Mouse (Mus musculus) small intestine, adult 2 months (tissue): ENCODE data around the gene Med21. TPM values are rescaled to one million over a fixed set of nuclear protein-coding genes. Genes with fewer than 3 reads are reported as not detected.

Source experiments
- H3K27ac ChIP-seq: fragments of 200-500 bp; 2 replicates; pipeline ENCODE4 v1.5.1; 2012; ENCODE audit warnings: low read depth, low read length, control low read depth, inconsistent platforms; ENCODE audit not compliant: insufficient read depth
- H3K27me3 ChIP-seq: fragments of 200-500 bp; 2 replicates; pipeline ENCODE4 v1.6.1; 2012; ENCODE audit warnings: mild to moderate bottlenecking, moderate library complexity, low read length, inconsistent platforms; ENCODE audit not compliant: control insufficient read depth, insufficient read depth
- H3K36me3 ChIP-seq: fragments of 200-500 bp; 2 replicates; pipeline ENCODE4 v1.6.1; 2012; ENCODE audit warnings: mild to moderate bottlenecking, low read length, control low read depth, inconsistent platforms; ENCODE audit not compliant: control insufficient read depth, insufficient read depth
- H3K4me1 ChIP-seq: fragments of 200-500 bp; 2 replicates; pipeline ENCODE4 v1.6.1; 2012; ENCODE audit warnings: low read length, inconsistent platforms, mixed read lengths; ENCODE audit not compliant: control insufficient read depth, insufficient read depth, insufficient read length
- H3K4me3 ChIP-seq: fragments of 200-500 bp; 2 replicates; pipeline ENCODE4 v1.5.1; 2012; ENCODE audit warnings: low read depth, mild to moderate bottlenecking, control low read depth, inconsistent platforms, low read length, moderate library complexity
- CTCF ChIP-seq: fragments of 200-500 bp; IDR thresholded peaks from 2 replicates; pipeline ENCODE4 v1.5.1; 2012; ENCODE audit warnings: low read depth, mild to moderate bottlenecking, control low read depth, inconsistent platforms, low read length, moderate library complexity, mixed read lengths; ENCODE audit not compliant: insufficient replicate concordance, insufficient read length; ENCODE audit errors: extremely low read depth
- POLR2A ChIP-seq: fragments of 200-500 bp; IDR thresholded peaks from 2 replicates; pipeline ENCODE4 v1.6.1; 2012; ENCODE audit warnings: low read depth, mild to moderate bottlenecking, control low read depth, inconsistent platforms, low read length, moderate library complexity
- WGBS: fragments of 180-500 bp; shearing (Covaris S2); methylation state at CpG from one replicate; pipeline ENCODE4 v1.1.7; 2018; 5-methylcytosine and 5-hydroxymethylcytosine counted together
- polyA plus RNA-seq: library from polyadenylated mRNA; depleted of rRNA; stranded (reverse); fragments of >200 nt; gene quantifications from 2 replicates; pipeline ENCODE4 v1.2.3, GENCODE M21; 2012

Med21 gene
- polyA plus RNA-seq, 1 experiment, result 6.9 TPM

DNA sequence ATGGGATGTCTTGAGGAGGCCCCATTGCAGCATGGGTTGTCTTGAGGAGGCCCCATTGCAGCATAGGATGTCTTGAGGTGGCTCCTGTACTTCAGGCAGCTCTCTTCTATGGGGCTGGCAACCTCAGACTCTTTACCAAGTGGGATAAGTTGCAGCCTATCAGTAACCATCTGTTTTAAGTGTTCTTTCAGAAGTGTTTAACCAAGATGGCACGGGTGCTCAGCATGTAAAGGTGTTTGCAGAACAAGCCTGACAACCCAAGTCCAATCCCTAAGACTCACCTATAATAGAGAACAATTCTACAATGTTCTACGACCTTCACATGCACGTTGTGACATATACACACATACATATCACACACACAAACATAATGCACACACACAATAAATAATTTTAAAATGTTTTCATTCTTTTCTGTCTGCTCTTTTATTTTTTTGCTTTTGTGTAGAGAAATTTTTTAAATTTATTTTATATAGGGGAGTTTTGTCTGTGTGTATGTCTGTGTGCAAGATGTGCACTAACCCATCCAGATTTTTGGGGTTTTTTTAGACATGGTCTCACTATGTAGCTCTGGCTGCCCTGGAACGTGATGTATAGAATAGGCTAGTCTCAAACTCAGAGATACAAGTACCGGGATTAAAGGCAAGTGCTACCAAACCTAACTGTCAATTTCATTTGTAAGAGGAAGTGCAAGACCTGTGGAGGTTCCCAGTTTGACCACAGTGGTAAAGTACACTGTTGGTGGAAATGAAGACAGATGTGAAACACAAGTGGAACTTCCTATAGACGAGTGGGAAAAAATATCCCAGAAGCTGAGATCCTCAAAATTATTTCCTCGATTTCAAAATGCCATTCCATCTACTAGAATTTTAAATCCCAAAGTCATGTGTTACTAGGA lies 2.0 kb upstream of the Med21 start:
- no peak overlapping the region for H3K27ac ChIP-seq
- TF ChIP-seq POLR2A, result no peak
- no peaks in the 10 kb centered on the region for H3K27me3 ChIP-seq
- H3K4me1 ChIP-seq, result peaks cover 8% of the 10 kb centered on the region; the same call in 1 of the 2 replicates
- H3K4me3 ChIP-seq, result no peak overlapping the region
- H3K36me3 ChIP-seq, result no peaks in the 10 kb centered on the region
- WGBS, result 67% methylated on average over 7 of the region's 7 CpGs

DNA sequence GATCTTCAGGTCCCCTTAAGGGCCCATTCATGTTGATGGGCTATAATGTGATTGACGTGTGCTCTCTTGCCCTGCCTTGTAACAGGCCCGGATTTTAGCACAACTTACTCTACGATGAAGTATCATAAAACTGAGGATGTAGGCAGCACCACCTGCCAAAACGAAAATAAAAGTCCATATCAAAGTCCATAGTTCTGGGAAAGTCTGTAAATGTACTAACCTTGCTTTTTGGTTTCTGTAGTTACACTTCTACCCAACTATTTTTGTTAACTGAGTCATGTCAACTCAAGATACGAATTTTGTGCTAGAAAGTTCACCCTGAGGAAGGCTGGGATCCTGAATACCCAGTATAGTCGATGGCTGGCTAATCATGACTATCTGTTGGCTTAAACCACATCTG lies 1.4 kb upstream of the Med21 start:
- peak overlapping the region; percentile 74 for H3K27ac ChIP-seq
- no peaks in the 10 kb centered on the region for H3K27me3 ChIP-seq
- no peaks in the 10 kb centered on the region for H3K36me3 ChIP-seq
- 25% methylated on average over 6 of the region's 6 CpGs for WGBS
- H3K4me1 ChIP-seq, result peaks cover 8% of the 10 kb centered on the region; the same call in 1 of the 2 replicates
- H3K4me3 ChIP-seq, result no peak overlapping the region
- TF ChIP-seq CTCF (no peak), POLR2A (no peak)

DNA sequence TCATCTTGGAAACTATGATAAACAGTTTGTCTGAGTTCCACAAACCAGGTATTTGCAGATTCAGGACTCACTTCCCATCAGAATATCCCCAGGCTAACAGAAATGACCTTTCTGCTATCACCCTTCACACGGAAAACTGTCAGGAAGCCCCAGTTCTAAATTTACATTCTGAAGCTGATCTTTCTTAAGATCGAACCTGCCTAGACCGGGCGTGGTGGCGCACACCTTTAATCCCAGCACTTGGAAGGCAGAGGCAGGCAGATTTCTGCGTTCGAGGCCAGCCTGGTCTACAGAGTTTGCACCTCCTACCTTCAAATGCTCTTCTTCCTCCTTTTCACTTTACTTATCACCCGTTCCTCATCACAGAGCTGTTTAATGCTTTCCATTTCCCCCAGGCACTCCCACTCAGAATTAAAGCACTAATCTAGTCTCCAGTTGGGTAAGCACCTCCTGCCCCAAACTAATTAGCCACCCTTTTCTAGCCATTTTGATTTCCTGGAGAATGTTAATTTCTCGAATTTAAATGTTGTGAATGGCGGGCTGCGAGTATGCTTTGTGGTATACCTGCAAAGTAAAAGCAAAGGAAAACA lies 631 bp upstream of the Med21 start:
- Histone ChIP-seq H3K27ac (peak overlapping the region; percentile 34), H3K4me3 (peak overlapping the region; percentile 80; the same call in 1 of the 2 replicates), H3K4me1 (peaks cover 8% of the 10 kb centered on the region; the same call in 1 of the 2 replicates), H3K36me3 (no peaks in the 10 kb centered on the region), H3K27me3 (no peaks in the 10 kb centered on the region)
- 52% methylated on average over 11 of the region's 11 CpGs for WGBS
- TF ChIP-seq CTCF, result no peak
- no peak for TF ChIP-seq POLR2A

DNA sequence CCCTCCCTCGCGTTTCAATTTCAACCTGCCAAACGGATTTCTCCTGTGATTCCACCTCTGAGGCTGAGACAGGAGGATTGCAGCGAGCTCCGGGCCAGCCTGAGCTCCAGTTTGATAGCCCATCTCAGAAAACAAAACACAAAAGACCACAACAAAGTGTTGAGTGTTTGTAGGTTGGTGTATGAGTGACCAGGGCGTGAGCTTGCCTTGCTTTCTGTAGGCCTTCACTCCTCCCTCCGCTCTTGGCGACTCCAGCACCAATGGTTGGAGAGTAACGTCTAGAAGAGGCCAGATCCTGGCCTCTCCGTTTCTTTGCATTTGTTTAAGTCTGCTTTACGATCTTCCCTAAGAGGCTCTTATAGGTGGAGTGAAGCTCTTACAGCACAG lies 830 bp downstream of the Med21 start:
- Histone ChIP-seq H3K4me3 (peak overlapping the region; percentile 80), H3K27me3 (no peaks in the 10 kb centered on the region), H3K27ac (peak overlapping the region; percentile 15; the same call in 1 of the 2 replicates), H3K4me1 (peaks cover 8% of the 10 kb centered on the region; the same call in 1 of the 2 replicates), H3K36me3 (no peaks in the 10 kb centered on the region)
- TF ChIP-seq POLR2A (no peak), CTCF (no peak)
- 11% methylated on average over 11 of the region's 11 CpGs for WGBS

DNA sequence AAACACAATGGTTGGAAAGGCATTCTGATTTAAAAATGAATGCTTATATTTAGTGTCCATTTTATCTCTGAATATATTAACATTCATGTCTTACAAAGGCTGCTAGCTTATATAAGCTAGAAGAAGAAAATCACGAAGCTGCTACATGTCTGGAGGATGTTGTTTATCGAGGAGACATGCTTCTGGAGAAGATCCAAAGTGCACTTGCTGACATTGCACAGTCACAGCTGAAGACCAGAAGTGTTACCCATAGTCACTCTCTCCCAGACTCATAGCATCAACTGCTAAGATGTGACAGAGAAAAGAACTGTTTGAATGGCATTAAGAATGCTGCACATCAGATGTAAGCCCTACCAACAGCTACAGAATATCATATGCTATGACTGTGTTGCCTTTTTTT lies 7.7 kb downstream of the Med21 start:
- Histone ChIP-seq H3K27ac (no peak overlapping the region), H3K36me3 (peaks cover 10% of the 10 kb centered on the region), H3K4me3 (no peak overlapping the region), H3K27me3 (no peaks in the 10 kb centered on the region), H3K4me1 (no peaks in the 10 kb centered on the region)
- 53% methylated on average over 2 of the region's 2 CpGs for WGBS
- TF ChIP-seq CTCF, result no peak
- no peak for TF ChIP-seq POLR2A

DNA sequence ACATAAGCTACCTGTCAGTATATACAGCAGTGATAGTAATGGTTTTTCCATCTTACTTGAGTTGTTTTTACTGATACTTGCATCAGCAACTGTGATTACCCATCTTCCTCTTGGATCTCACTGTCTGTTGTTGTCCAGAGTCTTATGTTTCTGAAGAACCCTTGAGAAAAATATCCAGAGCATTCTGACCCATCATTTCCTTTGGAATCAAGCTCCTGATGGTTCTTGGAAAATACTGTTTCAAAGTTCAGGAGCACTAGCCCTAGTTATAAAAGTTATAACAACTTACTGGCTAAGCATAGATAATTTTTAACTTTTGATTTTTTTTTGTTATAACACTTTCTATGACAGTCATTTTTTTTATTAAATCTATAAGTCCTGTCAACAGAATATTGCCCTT lies 9.1 kb downstream of the Med21 start:
- Histone ChIP-seq H3K36me3 (peaks cover 10% of the 10 kb centered on the region), H3K27me3 (no peaks in the 10 kb centered on the region), H3K4me3 (no peak overlapping the region), H3K27ac (no peak overlapping the region), H3K4me1 (no peaks in the 10 kb centered on the region)
- TF ChIP-seq CTCF (no peak), POLR2A (no peak)

DNA sequence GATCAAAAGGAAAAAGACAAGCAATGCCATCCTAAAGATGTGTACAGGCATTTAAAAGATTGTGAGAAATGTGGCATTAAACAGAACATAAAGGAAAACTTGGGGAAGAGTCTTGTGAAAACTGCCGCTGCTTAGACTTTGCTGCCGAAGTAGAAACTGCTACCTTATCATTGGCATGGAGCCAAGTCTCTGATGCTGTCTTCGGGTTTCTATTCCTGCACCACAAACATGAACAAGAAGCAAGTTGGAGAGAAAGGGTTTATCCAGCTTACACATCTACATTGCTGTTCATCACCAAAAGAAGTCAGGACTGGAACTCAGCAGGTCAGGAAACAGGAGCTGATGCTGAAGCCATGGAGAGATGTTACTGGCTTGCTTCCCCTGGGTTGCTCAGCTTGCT lies 10.8 kb downstream of the Med21 start:
- Histone ChIP-seq H3K27ac (no peak overlapping the region), H3K27me3 (no peaks in the 10 kb centered on the region), H3K4me3 (no peak overlapping the region), H3K36me3 (peaks cover 10% of the 10 kb centered on the region), H3K4me1 (no peaks in the 10 kb centered on the region)
- WGBS, result 28% methylated on average over 3 of the region's 3 CpGs
- TF ChIP-seq POLR2A, result no peak
- TF ChIP-seq CTCF, result no peak
